Mouse (Mus musculus): ENCODE measurements around the gene Nynrin.

DNA sequence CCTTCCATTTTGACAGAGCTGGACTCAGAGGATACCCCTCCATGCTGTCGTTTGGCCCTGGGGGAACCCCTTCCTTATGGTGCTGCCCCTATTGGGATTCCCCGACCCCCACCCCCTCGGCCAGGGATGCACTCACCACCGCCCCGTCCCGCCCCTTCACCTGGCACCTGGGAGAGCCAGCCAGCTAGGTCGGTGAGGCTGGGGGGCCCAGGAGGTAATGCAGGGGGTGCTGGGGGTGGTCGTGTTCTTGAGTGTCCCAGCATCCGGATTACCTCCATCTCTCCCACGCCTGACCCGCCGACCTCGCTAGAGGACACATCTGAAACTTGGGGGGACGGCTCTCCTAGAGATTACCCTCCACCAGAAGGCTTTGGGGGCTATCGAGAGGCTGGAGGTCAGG is 27.7 kb upstream of the Nynrin start:
- TF ChIP-seq ZC3H11A (IDR thresholded peaks at IDR 0.05; ENCODE audit: borderline replicate concordance, low read depth, low read length) (no peak), ZNF384 (IDR thresholded peaks at IDR 0.05; ENCODE audit: low read depth, low read length) (no peak), HCFC1 (IDR thresholded peaks at IDR 0.05; ENCODE audit: borderline replicate concordance, insufficient read depth, low read length) (no peak), CHD2 (IDR thresholded peaks at IDR 0.05; ENCODE audit: low read depth, low read length) (no peak)

Measured in ES-E14 (cell line).